Mouse (Mus musculus) liver, postnatal 0 days (tissue): ENCODE measurements around the gene Nacc1.

ENCODE experiments used
- CTCF ChIP-seq: sonication (generic); IDR thresholded peaks from 2 replicates; pipeline ENCODE4 v1.5.1; 2016; ENCODE audit warnings: antibody characterized with exemption, low read depth
- EP300 ChIP-seq: IDR thresholded peaks from 2 replicates; pipeline ENCODE4 v1.6.1; 2016; ENCODE audit warnings: antibody characterized with exemption, low read depth, mild to moderate bottlenecking

DNA sequence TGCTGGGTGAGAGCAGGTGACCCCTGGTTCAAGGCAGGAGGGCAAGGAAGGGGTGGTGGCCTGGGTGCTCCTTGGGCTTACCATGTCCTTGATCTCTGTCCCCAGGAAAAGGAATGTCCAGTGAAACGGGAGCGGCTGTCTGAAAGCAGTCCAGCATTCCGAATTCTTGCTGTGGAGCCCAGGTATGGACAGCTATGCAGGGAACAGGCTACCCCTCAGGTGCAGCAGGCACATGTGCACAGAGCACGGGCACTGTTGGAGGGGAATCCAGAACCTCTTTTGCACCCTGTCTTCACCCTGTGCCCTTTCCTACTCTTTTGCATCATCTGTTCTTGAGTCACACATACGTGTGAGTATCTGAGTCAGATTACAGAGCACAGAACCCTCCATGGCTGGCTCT is 10.6 kb upstream of the Nacc1 start:
- TF ChIP-seq CTCF (no peak), EP300 (no peak)
